Mouse (Mus musculus): Measurements from ENCODE around the gene Trit1. TPM values are rescaled to one million over a fixed set of nuclear protein-coding genes. Genes with fewer than 3 reads are reported as not detected.

The Trit1 gene
- total RNA-seq, 2 experiments from 2014 or later = 7.7 to 7.9 TPM

DNA sequence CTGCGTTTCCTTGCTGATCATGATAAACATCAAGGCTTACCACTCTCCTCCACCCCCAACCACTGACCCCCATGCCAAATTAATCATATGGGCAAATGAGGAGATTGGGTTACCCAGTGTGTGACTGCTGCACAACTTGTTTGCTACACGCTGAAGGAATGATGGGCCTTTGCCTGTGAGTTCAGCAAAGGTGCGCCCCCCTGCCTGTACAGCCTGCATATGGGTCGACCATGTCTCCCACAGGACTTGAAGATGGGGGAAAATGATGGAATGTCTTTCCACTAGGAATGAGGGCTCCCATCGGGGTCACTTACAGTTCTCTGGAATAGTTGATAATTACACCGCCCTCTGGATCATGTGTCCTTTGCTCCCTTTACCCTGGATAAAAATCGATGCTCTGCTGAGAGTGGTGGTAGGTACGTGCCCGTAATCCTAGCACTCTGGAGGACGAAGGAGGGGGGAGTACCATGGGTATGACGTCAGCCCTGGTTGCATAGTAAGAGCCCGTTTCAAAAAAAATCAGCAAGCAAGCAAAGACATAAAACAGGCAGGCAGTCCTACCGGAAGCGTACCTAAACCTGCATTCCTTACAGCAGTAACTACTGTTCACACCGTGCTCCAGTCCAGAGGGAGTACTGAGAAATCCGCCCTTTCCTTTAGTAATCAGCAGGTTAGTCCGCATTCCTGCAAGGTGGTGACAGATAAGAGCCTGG, 76.8 kb downstream of the Trit1 start:
- DNase-seq = no peak
- intact Hi-C loops (cut with DNase I) = no loop called here

- DNase-seq = no peak
- intact Hi-C loops (cut with DNase I) = no loop called here
Measured at GRCm38 (mm10) chr4:123093869-123094268, 77.5 kb downstream of the Trit1 start.

Other genes with a start within 250 kb of the Trit1 start
- gene Ppt1, start 180.4 kb upstream of the Trit1 start, total RNA-seq (2021) = 10 to 100 TPM in 1 of 2 experiments, 1 to 10 TPM in 1; 9.9 to 10.3 TPM
- 10 to 100 TPM; 17.5 to 19.8 TPM for gene Cap1, start 130.5 kb upstream of the Trit1 start, total RNA-seq (2021)
- under 1 TPM; 0.13 to 0.39 TPM for gene Mfsd2a, start 55.4 kb upstream of the Trit1 start, total RNA-seq (2021)
- gene Mycl, start 20.9 kb upstream of the Trit1 start, total RNA-seq (2021) = under 1 TPM; 0.41 to 0.52 TPM
- not detected for gene Bmp8b, start 88.6 kb downstream of the Trit1 start, total RNA-seq (2021)
- not detected for gene Oxct2b, start 99.7 kb downstream of the Trit1 start, total RNA-seq (2021)
- gene Ppie, start 123.4 kb downstream of the Trit1 start, total RNA-seq (2021) = 10 to 100 TPM; 17.5 to 19.2 TPM
- gene Hpcal4, start 166.6 kb downstream of the Trit1 start, total RNA-seq (2021) = not detected
- 10 to 100 TPM; 33.4 to 44.6 TPM for gene Nt5c1a, start 184.9 kb downstream of the Trit1 start, total RNA-seq (2021)
- 1 to 10 TPM; 5.7 to 8.4 TPM for gene Heyl, start 217.0 kb downstream of the Trit1 start, total RNA-seq (2021)
- gene Pabpc4, start 245.8 kb downstream of the Trit1 start, total RNA-seq (2021) = 100 to 1,000 TPM; 294 to 317 TPM

Data from gastrocnemius, postnatal 36 days (tissue).